Mouse (Mus musculus) urinary bladder, postnatal 36 days (tissue): ENCODE data around the gene Arhgap19.

ENCODE experiments used
- DNase-seq, 2 experiments: peaks; one replicate each; pipeline ENCODE4 v3.0.0; 2022; ENCODE audit warnings: low spot score in 2 of 2, mixed read lengths in 1 of 2

Gene Arhgap19

GRCm38 (mm10) chr19:41743396-41743795, 58.5 kb downstream of the Arhgap19 start, which contains the start of gene Slit1:
Gene Slit1 (minus strand): TSS chr19:41743665.
- DNase-seq, result no peak

- DNase-seq, result no peak
Measured at GRCm38 (mm10) chr19:41738896-41739295, 63.0 kb downstream of the Arhgap19 start.

- no peak for DNase-seq
Measured at GRCm38 (mm10) chr19:41738429-41738805, 63.4 kb downstream of the Arhgap19 start.

DNA sequence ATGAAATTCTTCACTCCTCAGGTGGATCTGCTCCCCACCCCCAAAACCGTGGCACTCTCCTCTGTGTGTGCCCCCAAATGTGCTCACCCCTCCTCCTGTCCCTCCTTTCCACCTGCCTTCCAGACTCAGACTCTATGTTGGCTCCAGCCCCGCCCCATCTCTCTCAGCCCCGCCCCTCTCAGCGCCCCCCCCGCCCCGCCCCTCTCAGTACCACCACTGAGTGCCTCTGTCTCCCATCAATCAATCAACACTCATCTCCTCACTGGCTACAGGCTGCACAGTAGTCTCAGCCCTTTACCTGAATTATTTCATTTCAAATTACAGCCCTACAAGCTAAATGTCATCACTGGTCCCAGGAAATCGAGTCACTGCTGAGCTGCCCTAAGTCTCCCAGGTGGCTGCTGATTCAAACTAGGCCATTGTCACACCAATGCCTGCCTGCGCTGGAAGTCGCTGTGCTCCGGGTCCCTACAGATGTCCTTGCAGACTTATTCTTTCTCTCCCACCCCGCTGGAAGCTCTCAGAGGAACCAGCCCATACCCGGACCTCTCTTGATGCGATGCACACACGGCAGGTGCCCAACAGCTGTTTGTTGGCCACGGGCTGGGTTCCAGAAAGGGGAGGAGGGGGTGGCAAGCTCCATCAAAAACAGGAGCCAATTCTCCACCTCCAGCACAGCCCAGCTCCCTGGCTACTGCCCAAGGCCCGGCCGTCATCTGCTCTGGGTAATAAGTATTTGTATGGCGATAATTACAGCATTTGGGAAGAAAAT, 64.0 kb downstream of the Arhgap19 start:
- no peak for DNase-seq

DNA sequence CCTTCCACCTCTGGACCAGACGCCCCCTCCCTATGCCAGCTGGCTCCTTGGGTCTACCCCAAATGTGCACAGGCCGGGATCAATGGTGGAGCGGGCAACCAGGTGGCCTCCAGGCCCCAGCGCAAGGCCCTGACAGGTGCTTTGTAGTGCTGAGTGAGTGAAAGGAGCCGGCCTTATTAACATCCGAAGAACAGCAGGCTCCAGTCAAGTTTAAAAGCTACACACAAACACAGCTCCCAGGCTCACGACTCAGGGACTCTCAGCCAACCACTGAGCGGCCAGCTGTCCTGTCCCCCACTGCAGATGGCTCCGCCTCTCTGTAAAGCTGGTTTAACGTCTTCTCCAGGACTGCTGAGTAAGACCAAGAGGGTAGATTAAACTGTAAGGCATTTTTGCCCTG, 67.2 kb downstream of the Arhgap19 start:
- no peak for DNase-seq

DNA sequence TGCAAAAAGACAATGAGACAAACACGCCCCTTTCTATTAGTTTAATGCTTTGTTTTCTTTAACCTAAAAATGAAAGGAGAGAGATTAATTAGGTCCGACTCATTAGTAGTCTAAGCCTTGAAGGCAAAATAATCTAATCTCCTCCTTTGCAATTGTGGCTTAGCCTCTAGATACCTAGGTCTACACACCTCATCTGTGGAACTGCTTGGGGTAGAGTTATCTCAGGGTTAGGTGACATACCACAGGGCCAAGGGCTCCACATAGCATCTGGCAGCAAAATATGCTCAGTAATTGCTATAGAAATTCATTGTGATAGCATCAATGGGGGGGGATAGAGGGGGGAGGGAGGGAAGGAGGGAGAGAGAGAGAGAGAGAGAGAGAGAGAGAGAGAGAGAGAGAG, 76.4 kb downstream of the Arhgap19 start:
- DNase-seq, result no peak

DNA sequence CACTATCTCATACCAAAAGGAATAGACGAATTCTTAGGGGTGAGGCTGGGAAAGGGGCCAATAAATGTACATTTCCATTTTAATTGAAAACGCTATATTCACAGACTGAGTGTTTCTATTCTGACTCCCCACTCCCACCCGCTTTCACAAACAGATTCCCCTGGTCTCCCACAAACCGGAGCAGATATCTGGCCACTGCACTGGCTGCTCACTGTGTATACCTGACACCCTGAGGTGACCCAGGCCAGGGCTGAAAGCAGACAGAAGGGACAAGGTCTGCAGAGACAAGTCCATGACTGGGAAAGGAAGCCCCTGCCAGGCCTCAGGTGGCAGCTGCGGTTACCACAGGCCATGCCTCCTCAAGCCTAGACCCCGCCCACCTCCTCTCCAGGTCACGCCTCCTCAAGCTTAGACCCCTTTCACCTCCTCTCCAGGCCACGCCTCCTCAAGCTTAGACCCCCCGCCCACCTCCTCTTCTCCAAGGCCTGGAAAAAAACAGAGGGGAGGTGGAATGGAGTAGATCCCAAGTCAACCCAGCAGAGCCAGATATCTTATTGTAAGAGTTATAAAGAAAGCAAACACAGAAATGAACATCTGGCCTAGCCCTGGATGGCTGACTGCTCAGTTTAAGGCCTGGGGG, 76.9 kb downstream of the Arhgap19 start:
- DNase-seq, result no peak

- DNase-seq, result no peak
Measured at GRCm38 (mm10) chr19:41723337-41723736, 78.5 kb downstream of the Arhgap19 start.

DNA sequence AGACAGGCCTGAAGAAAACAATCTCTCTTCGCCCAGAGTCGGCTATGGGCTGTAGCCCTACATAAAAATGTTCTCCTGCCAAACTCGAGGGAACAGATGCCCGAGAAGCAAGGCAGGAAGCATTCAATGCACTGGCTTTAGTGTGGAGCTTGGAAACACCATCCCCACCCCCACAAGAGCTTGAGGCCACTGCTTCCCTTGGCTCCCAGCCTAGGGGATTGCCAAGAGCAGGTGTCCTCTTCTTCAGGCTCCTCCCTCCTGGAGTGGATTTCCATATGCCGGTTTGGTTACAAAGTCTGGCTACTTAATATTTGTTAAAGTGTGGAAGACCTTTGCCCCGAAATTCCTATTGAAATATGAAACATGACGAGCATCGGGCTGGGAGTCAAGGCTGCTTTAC, 82.4 kb downstream of the Arhgap19 start:
- DNase-seq, result no peak
